Mouse (Mus musculus) urinary bladder, postnatal 36 days (tissue): ENCODE data around the gene Atic.

Experiments used
- DNase-seq, 2 experiments: peaks; one replicate each; pipeline ENCODE4 v3.0.0; 2022; ENCODE audit warnings: low spot score in 2 of 2, mixed read lengths in 1 of 2

Atic gene

DNA sequence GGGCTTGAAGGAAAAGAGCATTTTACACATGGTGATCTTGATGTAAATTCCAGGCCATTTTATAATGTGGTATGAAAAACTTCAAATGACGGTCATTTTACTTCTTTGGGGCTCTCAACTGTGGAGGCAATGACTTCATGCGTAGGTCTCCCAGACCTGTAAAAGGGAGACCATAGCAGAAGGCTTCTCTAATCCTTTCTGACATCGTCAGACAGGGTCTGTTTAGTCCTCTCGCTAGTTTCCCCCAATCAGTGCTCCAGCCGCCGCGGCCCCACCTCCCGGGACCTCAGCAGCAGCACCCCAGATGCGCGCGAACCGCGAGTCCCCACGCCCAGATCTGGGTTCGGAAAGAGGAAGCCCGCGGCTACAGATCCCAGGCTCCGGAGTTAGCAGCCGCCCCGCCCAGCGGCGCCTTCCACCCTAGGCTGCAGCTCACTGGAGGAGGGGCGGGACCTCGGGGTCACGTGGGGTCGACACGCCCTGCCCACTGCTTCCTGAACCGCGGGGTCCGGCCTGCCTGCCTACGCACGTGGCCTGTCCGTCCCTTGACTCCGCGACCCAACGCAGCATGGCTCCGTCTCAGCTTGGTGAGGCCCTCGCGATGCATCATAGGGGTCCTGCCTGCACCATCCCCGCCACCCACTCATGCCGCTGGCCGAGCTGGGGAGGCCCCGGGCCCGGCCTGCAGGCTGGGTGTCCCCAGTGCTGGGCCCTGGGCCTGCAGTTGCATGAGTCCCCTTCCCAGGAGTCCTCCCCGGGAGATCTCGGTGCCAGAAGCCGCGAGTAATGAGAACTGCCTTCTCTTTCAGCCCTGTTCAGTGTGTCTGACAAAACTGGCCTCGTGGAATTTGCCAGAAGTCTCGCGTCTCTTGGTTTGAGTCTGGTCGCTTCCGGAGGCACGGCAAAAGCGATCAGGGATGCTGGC, at the start of gene Atic:
TSS of gene Atic (plus strand) at position 463 of the 925 bp plus-strand sequence.
- DNase-seq: peak; percentile 83 to 92

DNA sequence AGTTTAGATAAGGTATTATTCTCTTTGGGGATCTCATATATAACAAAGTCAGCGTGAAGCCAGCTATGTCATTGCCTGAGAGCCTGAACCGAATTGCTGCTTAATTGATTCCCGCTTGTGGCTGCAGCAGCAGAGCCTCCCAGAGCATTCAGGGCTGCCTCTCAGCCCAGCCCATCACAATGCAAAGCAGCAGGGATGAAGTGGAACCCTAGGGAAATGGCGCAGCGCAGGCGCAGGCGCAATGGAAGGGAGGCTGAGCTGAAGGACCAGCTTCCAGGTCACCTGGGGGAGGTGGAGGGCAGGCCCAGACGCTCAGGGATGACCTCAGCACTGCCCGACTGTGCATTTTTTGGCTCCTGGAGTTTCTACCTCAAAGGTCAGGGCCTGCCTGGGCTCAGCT, 49.7 kb upstream of the Atic start:
- no peak for DNase-seq

DNA sequence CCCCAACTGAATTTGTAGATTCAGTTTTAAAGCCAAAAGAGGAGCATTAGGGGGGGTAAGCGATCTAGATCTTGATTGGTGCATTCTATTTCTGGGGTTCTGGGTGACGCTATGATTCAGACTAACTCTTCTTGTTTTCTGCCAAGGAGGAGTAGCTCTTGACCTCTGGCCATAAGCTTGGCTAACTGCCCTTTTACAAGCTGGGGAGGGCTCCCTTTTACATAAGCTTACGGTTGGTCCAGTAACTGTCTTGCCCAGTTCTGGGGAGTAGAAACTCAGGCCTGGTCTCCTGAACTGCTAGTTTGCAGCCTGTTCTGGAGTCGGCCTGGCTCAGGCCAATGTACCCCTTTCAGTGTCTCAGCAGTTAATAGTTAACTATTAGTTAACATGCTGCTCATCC, 41.9 kb upstream of the Atic start:
- no peak for DNase-seq

DNA sequence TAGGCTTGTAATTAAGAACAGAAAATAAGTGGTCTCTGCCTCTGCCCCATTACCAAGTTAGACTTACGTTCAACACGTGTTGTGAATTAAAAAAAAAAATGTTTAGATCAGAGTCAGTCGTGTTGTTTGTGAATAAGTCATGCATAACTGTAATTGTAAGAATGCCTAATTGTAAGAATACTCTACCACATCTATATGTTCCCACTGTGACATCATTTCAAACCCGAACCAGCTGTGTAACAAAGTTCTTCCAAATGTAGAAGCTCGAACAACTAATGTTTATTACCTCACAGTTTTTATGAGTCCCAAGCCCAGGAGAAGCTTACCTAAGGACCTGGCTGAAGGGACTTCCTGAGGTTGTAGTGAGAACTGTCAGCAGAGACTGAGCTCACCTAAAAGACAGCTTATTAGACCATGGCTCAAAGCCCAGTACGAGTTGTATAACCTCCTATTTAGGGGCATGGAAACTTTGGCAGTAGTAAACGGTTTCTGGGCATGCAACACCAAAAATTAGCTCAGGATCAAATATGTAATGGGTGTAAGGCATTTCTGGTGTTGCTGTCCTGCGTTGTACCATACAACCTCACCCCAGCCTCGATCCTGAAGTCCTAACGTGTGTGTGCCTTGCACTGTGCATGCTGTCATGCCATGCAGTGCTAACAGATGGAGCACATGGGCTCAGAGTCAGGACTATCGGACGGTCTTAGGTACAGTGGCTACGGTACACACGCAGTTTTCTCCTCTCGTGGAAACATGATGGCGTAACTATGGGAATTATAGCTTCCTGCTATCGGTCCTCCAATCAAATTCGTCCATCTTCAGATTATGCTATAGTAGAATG, 27.9 kb upstream of the Atic start:
- DNase-seq: no peak

DNA sequence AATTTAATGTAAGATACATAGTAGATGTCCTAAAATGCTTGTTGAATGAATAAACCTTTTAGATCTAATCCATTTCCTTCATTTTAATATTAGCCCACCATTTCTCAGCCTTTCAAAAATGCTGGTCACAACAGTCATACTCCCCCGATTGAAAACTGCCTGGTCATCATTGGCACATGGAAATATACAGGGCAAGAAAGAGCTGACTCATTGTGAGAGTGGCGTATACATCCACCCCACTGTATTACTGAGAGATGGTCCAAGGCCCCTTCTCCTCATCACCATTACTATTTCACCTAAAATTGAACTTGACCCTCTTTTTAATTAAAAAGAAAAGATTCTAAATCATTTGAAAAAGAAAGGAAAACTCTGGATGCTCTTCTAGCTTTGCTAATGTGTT, 26.2 kb upstream of the Atic start:
- DNase-seq: no peak

DNA sequence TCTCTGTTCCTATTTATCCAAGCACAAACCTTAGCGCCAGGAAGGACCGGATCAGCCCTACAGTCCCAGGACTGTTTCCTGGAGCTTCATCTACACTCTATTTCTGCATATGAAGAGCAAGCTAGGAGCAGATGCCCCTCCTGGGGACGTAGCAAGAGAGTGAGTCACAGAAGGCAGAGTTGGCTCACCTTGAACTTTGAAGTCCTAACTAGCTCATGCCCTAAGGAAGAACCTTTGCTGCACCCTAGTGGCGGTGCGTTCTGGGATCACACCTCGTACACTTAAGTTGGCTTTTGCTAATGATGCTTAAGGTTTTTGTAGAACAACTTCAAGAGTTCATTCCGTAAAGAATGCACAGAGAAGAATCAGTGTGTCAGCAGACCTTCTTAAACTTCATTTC, 25.3 kb upstream of the Atic start:
- DNase-seq: peak; percentile 60 to 62

DNA sequence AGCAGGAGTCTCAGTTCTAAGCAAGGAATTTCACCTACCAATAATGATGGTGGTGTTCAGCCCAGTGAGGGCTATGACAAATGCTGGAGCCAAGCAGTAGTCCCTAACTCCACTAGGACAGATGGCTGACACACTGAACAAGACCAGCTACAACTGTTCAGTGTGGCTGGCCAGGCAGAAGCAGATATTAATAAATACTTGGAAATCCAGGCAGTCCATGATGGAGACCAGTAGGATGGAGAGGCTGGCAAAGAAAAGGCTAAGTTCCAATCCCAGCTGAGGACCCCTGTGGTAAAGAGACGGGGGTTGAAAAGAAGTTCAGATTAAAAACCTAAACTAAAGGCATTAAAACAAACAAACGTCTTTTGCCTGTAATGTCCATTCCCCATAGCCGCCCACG, 17.3 kb upstream of the Atic start:
- DNase-seq: no peak

DNA sequence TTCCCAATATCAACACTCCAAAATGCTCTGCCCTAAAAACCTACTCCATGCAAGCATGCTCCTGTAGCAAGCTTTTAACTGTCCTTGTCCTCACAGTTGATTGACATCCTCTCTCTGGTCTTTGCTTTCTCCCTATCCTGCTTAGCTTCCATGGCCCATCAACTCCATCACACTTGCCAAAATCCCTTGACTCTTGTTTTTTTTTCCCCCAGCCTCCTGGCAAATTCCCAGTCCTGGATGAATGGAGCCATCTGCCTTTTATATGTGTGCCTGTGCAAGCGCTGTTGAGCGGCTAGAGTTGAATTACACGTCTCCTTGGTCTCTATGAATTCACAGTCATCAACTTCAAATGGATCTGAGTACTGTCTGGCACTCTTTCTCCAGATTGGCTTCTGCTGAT, 16.5 kb upstream of the Atic start:
- DNase-seq: peak; percentile 10

DNA sequence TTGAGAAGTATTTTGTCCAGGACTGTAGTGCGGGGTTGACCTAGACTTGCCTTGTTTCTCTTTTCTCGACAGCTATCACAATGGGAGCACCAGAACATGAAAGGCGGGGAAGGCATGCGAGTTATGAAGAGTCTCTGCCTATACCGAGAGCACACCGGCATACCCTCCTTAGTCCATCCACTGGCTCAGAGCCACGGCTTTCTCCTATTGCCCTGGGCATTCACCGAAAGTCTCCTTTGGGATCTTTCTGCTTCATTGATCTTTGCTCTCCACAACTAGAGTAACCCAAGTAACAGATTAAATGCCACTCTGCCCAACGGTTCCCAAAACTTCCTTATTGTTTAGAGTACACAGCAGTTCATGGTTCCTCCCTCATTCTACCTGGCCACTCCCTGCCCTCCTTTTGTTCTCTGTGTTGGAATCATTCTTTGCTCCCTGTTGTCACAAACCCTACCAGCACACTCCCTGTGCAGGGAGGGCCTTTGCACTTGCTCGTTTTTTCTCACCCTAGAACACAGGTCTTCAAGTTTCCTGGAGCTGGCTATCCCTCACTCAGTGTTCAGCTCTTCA, 6.2 kb upstream of the Atic start:
- no peak for DNase-seq

DNA sequence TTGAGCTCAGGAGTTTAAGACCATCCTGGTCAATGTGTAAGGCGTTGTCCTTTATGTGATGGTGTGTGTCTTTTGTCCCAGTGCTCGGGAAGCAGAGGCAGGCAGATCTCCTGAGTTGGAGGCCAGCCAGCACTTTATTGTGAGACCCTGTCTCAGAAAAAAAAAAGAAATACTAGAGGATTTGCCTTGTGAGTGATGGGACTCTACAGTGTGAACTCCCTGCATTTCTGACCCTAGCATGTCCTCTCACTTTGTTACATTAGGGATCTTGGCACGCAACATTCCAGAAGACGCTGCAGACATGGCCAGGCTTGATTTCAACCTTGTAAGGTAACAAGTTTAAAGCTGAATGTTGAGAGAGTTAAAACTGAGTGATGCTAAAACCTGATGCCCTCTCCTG, 3.7 kb downstream of the Atic start:
- DNase-seq: no peak

DNA sequence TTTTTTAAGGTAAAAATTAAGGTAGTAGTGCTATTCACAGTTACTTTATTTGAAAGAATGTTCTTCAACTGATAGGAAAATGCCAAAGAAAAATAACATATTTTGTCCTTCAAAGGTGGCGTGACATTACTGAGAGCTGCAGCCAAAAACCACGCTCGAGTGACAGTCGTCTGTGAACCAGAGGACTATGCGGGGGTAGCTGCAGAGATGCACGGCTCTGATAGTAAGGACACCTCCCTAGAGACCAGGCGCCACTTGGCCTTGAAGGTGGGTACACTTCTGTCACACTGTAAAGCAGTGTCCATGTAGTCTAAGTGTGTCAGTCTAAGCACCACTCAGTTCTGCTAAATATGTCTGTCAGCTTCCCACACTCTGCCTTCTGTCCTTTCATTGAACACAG, 7.3 kb downstream of the Atic start:
- no peak for DNase-seq

DNA sequence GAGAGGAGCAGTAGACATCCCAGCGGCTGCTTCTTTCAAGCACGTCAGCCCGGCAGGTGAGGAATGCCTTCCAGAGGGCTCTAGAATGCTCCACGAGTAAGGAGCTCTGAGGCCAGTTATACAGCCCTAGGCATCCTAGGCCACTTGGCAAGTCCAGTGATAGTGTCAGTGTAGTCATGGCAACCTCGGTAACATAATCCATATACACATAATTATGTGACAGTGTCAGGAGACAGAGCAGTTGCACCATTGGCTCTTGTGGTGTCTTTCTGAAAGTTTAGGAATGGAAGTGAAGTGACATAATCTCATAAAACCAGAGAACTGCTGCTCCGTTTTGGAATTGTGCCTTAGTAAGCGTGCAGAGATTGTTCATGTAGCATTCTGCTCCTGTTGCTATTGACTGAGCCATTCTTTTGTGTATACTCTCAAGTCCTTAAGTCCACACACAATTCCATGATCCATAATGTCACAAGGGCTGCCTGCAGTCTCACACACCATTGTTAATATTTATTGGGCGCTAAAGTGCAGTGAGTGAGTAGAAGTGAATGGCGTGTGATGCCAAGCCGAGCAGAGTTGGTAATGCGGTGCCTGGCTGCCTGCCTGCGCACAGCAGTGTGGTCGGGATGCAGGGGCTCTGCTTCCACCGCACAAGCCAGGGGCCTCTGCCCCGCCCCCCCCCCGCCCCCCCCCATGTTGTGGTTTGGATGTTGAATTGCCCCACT, 11.1 kb downstream of the Atic start:
- DNase-seq: no peak

DNA sequence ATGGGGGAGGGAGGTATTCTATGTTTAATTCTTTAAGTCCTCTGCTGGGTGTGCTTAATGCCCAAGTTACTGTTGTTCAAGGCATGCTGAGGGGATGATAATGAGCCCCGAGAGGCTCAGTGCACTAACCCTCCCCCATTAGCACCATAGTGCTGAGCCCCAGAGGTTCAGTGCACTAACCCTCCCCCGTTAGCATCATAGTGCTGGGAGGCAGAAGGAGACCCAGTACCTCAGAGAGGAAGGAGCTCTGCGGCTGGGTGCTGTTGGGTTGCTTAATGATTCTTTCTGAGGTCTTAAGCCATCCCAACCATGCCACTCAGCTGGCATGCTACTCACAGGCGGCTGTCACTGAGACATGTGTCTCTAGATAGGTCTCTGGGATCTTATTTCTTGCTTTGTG, 13.2 kb downstream of the Atic start:
- no peak for DNase-seq

DNA sequence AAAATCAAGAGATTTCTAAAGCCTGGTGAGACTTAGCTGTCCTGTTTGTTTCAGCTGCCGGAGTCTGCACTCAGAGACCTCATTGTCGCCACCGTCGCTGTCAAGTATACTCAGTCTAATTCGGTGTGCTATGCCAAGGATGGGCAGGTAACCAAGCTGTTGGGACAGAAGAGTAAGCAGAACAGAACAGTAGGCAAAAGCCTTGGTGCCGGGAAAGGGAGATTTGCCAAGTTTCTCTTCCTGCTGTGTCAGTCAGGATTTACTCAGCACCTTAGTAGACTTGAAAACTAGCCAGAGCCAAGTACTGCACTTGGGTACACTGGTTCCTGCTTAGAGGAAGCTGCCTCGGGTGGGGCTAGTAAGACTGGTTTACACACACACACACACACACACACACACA, 19.0 kb downstream of the Atic start:
- DNase-seq: no peak

DNA sequence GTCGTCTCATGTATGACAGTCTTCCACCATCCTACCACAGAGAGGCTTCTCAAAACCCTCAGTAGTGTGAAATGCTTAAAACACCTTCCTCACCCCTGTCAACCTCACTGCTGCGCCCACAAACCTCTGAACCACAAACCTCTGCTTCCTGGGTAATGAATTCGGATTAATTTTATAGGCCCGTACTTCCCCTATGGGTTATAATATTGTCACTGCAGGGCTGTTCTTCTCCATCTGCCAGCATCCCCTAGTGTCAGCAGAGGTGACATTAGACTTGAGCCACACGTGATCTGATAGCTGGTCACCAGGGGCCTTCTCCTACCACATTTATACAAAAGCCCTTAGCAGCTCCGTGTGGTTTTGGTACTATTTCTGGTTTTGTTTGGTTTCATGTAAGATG, 19.9 kb downstream of the Atic start:
- DNase-seq: no peak

DNA sequence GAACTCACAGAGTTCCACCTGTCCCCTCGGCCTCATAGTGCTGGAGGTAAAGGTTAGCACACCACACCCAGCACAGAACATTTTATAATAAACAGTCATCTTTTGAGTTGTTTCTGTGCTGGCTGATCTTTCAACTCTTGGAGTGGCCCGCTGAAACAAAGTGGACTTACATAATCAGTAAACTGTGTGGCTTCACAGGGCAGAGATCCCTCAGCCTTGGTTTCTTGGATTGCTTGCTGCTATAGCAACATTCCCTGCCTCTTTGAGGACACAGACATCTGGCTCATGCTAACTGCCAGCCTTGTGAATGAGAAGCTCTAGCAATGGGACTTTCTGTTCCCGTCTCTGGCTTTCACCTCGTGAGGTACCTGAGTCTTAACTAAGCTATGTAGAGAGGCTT, 22.6 kb downstream of the Atic start:
- DNase-seq: no peak

DNA sequence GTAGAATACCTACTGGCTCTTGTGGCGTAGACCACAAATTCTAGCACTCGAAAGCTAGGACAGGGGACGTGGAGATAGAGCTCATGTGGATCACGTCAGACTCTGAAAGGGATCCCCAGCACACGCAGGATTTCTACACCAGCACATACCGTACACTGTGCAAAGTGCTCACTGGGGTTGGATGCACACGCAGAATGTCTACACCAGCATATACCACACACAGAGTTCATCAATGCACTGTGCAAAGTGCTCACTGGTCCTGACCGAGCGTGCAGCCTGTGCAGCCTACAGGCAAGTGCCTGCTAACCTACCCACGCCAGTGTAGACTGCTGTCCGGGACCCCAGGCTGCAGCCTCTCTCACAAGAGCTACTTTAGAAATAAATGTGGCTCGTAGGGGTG, 23.5 kb downstream of the Atic start:
- no peak for DNase-seq

DNA sequence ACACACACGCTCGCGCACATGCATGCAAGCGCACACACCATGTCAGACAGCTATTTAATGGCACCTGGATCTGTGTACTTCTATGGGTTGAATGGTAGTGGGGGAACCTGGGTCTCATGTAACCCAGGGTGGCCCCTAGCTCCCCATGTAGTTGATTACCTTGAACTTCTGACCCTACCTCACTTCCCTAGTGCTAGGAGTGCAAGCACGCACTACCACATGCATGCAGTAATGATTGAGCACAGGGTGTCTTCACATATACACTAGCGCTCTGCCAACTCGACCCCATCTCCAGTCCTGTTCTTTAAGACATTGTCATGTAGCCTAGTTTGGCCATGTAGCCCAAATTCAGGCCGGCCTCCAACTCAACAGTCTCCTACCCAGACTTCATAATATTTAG, 26.4 kb downstream of the Atic start:
- no peak for DNase-seq

DNA sequence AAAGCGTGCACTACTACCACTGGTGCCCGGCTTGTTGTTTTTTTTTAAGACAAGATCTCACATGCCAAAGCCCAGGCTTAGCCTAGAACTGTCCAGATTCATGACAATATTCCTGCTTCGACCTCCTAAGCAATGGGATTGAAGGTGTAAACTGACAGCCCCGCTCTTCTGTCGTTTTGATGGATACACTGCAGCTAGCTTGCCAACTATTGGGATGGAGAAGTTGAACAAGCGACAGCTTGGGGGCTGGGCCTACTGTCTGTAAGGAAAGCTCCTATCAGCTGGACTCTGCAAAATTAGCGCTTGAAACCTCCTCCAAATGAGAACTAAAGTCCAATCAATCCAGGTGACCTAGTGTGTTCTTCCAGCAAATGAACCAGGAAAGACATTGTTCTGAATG, 26.9 kb downstream of the Atic start:
- no peak for DNase-seq

DNA sequence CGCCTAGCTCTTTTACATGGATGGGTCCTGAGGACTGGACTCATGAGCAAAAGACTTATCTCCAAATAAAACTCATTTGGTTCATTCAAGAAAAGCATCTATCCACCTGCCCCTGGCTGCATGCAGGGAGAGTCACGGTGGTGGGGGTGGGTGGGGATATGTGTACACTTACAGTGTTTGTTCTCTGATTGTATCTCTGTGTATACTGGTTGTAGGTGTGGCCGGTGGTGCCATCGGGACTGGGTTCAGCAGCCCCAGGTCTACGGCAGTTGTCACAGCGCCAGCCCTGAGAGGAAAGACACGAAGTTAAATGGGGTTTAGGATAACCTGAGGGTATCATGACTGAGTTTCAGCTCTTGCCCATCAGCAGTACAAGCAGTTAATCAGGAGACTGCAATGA, 29.7 kb downstream of the Atic start:
- DNase-seq: peak; percentile 10 to 36

DNA sequence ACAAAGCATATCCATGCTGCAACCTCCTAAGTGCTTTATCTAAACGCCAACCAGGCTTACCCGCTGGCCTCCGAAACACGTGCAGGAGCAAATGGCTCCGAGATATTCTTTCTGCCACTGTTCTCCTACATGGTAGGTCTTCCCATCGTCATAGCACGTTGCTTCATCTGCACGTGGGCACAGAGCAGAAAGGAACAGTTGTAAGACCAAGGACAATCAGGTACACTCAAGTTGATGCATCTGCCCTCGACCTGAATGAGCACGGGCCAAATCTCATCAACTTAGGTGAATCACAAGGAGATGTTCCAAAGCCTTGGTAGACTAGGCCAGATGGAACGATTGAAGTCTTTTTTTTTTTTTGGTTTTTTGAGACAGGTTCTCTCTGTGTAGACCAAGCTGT, 33.1 kb downstream of the Atic start:
- DNase-seq: no peak

DNA sequence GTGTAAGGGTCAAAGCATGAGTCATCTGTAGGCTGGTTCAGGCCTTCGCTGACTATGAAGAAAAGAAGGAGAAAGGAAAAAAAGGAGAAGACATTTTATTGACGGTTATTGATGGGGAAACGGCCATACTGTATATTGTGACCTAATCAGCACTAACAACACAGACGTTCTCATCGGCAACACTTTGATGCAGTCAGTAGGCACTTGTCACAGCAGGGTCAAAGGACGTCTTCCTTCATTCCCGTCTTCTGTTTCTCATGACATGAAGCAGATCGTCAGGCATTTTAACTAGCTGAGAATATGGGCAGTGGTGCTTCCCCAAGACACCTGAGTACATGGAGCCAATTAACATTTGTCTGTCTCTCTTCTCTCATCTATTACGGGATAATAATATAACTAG, 36.2 kb downstream of the Atic start:
- DNase-seq: no peak
